Mouse (Mus musculus): ENCODE results near the gene Dcaf15.
A peak's percentile ranks its signal among the peaks of the same experiment; 100 is the strongest.

Gene Dcaf15

GRCm38 (mm10) chr8:84067047-84067573 is 37.5 kb downstream of the Dcaf15 start:
- DNase-seq (ENCODE audit: extremely low spot score, low read depth, low spot score), result no peak

- DNase-seq (ENCODE audit: extremely low spot score, low read depth, low spot score), result peak; percentile 99
Measured at GRCm38 (mm10) chr8:84066291-84066930, 38.2 kb downstream of the Dcaf15 start, which contains the start of gene Rfx1. Gene Rfx1 (plus strand): TSS chr8:84066834.

DNA sequence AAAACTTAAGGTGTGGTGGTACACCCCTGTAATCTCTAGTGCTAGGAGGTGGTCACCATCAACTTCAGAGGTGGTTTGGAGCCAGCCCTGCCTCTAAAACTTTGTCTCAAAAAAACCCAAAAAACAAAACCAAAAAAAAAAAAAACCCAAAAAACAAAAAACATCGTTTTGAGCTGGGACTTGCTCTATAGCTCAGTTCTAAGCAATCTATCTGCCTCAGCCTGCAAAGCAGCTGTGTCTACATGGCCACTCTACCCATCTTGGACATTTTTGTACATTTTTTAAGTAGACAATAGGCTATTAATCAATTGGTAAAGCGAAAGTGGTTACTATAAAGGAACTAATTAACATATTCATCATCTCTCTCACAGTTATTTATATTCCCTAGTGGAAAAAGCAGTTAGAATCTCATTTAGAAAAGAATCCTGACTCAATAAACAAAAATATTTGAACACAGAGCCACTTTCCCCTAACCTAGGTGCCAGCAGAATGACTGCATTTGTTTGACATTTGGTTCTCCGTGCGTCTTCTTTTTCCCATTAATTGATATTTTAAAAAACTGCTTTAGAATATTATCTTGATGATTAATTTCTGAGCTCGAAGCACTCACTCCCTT is 39.0 kb downstream of the Dcaf15 start:
- no peak for DNase-seq (ENCODE audit: extremely low spot score, low read depth, low spot score)

DNA sequence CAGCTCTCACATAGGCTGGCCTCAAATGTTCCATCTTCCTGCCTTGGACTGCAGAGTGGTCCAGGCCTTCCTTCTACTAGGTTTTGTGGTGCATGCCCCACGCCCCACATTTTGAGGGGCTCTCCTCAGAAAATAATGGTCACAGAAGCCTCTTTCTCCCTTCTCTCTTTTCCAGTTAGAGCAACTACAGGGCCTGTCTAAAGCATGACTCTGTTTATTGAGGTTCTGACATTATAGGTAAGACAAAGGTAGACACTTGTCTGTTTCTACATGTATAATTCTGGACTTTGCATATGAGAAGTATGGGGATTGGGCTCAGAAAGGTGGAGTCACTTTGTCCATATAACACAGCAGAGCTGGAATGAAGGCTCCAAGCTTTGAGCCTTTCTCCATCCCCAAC is 39.5 kb downstream of the Dcaf15 start, which contains the start of gene Gm10643:
TSS of gene Gm10643 (minus strand) at position 101 of the 400 bp plus-strand sequence.
- no peak for DNase-seq (ENCODE audit: extremely low spot score, low read depth, low spot score)

GRCm38 (mm10) chr8:84063861-84064610 is 40.5 kb downstream of the Dcaf15 start:
- DNase-seq (ENCODE audit: extremely low spot score, low read depth, low spot score), result no peak

DNA sequence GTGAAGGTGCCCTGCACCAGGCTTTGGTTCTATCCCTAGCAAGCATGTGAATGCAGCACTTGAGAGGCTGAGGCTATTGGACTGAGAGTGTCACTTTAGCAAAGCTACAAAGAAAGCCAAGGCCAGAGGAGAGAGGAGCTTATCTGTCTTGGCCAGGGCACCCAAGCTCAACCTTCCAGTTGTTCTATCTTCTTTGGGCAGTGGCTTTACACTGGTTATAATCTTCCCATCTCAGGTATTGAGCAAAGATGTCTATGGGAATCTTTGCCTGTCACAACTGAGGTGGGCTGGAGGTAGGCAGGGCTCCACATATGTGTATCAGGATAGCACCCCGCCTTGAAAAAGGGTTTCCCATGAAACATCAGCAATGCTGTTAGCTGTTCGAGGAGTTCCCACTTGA is 44.3 kb downstream of the Dcaf15 start:
- DNase-seq (ENCODE audit: extremely low spot score, low read depth, low spot score), result no peak

GRCm38 (mm10) chr8:84059226-84059625 is 45.3 kb downstream of the Dcaf15 start:
- no peak for DNase-seq (ENCODE audit: extremely low spot score, low read depth, low spot score)

- DNase-seq (ENCODE audit: extremely low spot score, low read depth, low spot score), result no peak
Measured at GRCm38 (mm10) chr8:84057827-84058226, 46.7 kb downstream of the Dcaf15 start.

- DNase-seq (ENCODE audit: extremely low spot score, low read depth, low spot score), result no peak
Measured at GRCm38 (mm10) chr8:84053229-84053628, 51.3 kb downstream of the Dcaf15 start.

- no peak for DNase-seq (ENCODE audit: extremely low spot score, low read depth, low spot score)
Measured at GRCm38 (mm10) chr8:84052746-84053145, 51.8 kb downstream of the Dcaf15 start.

GRCm38 (mm10) chr8:84048171-84048570 is 56.4 kb downstream of the Dcaf15 start:
- DNase-seq (ENCODE audit: extremely low spot score, low read depth, low spot score), result no peak
